Mouse (Mus musculus): ENCODE results near the gene Ccdc71.

Ccdc71 gene

GRCm38 (mm10) chr9:108460319-108461178 is at the start of gene Ccdc71:
Ccdc71 (plus strand) TSS chr9:108460527.
- peak; percentile 92 for DNase-seq (ENCODE audit: low read depth, low spot score)

- no peak for DNase-seq (ENCODE audit: low read depth, low spot score)
These were observed 48.9 kb upstream of the Ccdc71 start for GRCm38 (mm10) chr9:108411381-108411942.

- peak; percentile 54 for DNase-seq (ENCODE audit: low read depth, low spot score)
These were observed 48.1 kb upstream of the Ccdc71 start for GRCm38 (mm10) chr9:108412221-108412620.

GRCm38 (mm10) chr9:108428384-108428783 is 31.9 kb upstream of the Ccdc71 start, which contains the start of gene Ccdc36:
Ccdc36 (minus strand) TSS chr9:108428484.
- no peak for DNase-seq (ENCODE audit: low read depth, low spot score)

GRCm38 (mm10) chr9:108431431-108432067 is 28.8 kb upstream of the Ccdc71 start:
- peak; percentile 84 for DNase-seq (ENCODE audit: low read depth, low spot score)

GRCm38 (mm10) chr9:108436182-108436581 is 24.1 kb upstream of the Ccdc71 start, which contains the start of gene BC048562:
BC048562 (plus strand) TSS chr9:108436482.
- DNase-seq (ENCODE audit: low read depth, low spot score), result no peak

- no peak for DNase-seq (ENCODE audit: low read depth, low spot score)
These were observed 21.2 kb upstream of the Ccdc71 start for GRCm38 (mm10) chr9:108439176-108439575.

- DNase-seq (ENCODE audit: low read depth, low spot score), result no peak
These were observed 19.8 kb upstream of the Ccdc71 start for GRCm38 (mm10) chr9:108440485-108440884.

GRCm38 (mm10) chr9:108441236-108441919 is 18.9 kb upstream of the Ccdc71 start:
- DNase-seq (ENCODE audit: low read depth, low spot score), result no peak

GRCm38 (mm10) chr9:108445125-108445524 is 15.2 kb upstream of the Ccdc71 start:
- DNase-seq (ENCODE audit: low read depth, low spot score), result no peak

GRCm38 (mm10) chr9:108449860-108450259 is 10.5 kb upstream of the Ccdc71 start:
- no peak for DNase-seq (ENCODE audit: low read depth, low spot score)

GRCm38 (mm10) chr9:108450292-108451169 is 9.8 kb upstream of the Ccdc71 start:
- no peak for DNase-seq (ENCODE audit: low read depth, low spot score)

GRCm38 (mm10) chr9:108451170-108451493 is 9.2 kb upstream of the Ccdc71 start:
- DNase-seq (ENCODE audit: low read depth, low spot score), result no peak

- DNase-seq (ENCODE audit: low read depth, low spot score), result no peak
These were observed 8.7 kb upstream of the Ccdc71 start for GRCm38 (mm10) chr9:108451519-108452160.

GRCm38 (mm10) chr9:108452291-108452906 is 7.9 kb upstream of the Ccdc71 start:
- peak; percentile 77 for DNase-seq (ENCODE audit: low read depth, low spot score)

GRCm38 (mm10) chr9:108452911-108453310 is 7.4 kb upstream of the Ccdc71 start:
- DNase-seq (ENCODE audit: low read depth, low spot score), result no peak

GRCm38 (mm10) chr9:108453458-108453857 is 6.9 kb upstream of the Ccdc71 start:
- DNase-seq (ENCODE audit: low read depth, low spot score), result no peak

GRCm38 (mm10) chr9:108454429-108454828 is 5.9 kb upstream of the Ccdc71 start:
- DNase-seq (ENCODE audit: low read depth, low spot score), result no peak

GRCm38 (mm10) chr9:108455747-108456571 is 4.4 kb upstream of the Ccdc71 start:
- no peak for DNase-seq (ENCODE audit: low read depth, low spot score)

All from A20 (cell line).